Mouse (Mus musculus) 416B (cell line): Measurements from ENCODE around the gene Cald1.

ENCODE experiments used
- DNase-seq: peaks from one replicate; pipeline ENCODE4 v3.0.0; 2011; ENCODE audit warnings: low read depth

Gene Cald1

DNA sequence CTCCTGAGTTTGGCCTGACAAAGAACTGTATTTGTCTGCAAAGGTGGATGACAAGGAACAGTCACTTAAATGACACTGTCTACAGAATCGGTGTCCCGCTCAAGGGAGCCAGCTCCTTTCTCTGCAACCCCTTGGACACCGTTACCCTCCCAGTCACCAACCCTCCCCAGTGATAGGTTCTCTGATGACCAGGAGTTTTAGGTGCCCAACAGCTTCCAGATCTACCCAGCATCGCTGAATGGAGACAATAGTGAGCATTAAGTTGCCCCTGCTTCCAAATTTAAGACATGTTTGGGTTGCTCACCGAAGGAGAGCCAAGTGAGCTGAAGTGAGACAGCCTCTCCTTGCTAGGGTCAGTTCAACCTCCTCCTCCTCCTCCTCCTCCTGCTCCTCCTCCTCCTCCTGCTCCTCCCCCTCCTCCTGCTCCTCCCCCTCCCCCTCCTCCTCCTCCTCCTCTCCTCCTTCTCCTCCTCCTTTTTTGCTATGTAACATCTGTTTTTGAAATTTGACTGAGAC is 70.5 kb downstream of the Cald1 start:
- no peak for DNase-seq

DNA sequence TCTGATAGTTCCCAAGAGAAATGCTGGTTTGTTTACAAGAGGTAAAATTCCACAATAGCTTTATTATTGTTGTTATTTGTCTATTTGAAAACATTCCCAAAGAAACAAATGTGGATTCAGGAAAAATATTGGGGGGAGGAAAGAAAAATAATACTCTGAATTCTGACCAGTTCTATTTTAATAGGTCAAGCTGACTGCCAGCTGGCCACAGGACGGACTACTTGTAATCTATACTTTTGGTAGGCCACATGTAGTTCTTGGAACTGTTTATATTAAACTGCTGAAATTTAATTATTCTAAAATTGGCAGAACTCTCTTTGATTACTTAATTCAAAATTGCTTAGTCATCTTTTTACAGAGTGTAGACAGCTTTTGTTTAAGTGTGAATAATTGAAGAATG is 73.1 kb downstream of the Cald1 start:
- no peak for DNase-seq

DNA sequence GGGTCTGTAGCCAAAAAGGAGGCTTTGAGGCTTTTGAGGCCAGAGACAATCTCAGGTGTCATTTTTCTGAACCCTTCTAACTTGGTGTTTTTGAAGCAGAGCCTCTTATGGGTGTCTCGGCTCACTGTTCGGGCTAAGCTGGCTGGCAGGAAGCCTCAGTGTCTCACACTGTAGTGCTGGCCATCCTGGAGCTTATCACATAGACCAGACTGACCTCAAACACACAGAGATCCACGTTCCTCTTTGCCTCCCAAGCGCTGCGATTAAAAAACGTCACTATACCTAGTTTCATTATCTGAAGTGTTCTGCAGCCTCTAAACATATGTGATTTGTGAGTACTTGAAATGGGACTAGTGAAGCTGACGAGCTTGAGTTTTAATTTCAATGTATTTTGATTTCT is 76.1 kb downstream of the Cald1 start:
- peak; percentile 82 for DNase-seq

DNA sequence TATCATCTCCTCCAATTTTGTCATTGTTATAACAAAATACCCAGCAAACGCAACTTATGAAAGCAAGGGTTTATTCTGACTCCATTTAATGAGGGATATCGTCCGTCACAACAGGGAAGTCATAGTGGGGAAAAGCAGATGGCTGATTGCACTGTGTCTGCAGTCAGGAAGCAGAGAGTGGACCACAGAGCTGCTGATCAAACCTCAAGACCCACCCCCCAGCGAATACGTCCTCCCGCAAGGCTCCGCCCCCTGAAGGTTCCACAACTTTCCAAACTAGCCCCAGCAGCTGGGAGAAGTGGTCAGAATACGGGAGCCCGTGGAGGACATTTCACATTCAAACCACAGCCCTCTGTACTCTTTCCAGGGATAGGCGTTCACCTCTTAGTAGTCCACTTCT is 76.6 kb downstream of the Cald1 start:
- peak; percentile 89 for DNase-seq

DNA sequence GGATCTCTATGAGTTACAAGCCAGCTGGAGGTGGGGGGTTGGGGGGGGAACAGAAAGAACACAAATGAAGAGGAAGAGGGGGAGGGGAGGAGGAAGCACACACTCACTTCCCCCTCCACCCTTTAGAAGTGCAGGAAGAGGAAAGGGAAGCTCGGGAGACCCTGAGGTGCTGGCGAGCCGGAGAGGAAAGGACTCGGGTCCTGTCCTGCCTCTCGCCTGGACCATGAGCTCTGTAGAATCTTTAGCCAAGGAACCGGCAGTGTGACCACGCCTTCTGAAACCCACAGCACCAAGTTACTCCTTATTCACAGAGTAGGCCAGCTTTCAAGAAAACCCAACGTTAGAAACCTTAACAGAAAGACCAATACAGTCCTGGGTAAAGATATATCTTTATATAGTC is 83.8 kb downstream of the Cald1 start:
- DNase-seq: no peak

DNA sequence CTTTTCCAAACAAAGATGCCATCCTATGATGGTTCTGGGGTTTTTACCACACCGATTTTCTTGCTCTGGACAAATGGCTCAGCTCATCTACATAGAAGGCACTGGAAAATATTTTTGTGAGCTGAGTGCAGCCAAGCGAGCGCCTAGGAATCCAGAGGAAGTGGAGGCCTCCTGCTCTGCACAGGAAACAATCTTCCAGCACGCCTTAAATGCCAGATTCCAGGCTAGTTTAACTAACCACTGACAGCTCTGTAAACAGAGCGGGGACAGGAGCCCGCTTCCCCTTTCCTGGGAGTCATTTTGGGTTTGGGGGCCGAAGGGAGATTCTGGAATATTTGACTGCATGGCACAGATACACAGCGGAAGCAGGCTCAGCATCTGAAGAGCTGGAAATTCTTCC is 86.6 kb downstream of the Cald1 start:
- DNase-seq: no peak

DNA sequence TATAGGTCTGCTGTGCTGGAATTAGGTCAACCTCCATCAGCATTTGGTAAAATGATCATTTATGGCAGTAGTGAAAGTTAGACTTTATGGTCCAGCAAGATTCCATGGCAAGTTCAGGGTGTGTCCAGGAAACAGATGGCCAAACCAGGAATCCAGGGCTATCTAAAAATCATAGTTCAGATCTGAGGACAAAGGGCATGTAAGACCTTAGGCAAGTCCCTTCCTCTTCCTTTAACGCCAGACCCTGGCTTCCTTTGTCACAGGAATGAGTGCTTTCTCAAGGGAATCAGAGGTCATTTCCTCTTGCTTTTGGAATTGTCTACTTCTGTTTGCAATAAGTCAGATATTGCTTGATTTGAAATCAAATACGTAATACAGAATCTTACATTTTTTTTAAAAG is 90.7 kb downstream of the Cald1 start:
- no peak for DNase-seq

DNA sequence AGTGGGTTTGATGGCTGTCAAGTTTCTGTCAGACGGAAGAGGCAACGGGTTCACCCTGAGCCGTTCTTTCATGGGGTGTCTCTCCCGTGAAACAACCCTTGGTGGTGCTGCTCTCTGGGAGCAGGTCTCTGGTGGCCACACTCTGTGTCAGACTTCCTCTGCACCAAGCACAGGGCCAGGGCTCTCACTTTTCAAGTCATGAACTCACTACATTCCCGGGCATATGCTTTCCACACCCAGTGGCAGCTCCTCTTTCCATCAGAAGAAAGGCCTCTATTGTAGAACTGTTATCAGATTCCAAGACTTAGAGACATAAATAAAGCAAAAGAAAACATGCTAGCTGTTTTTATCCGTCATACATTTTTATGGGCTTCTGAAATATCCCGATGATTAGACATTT is 93.1 kb downstream of the Cald1 start:
- no peak for DNase-seq

DNA sequence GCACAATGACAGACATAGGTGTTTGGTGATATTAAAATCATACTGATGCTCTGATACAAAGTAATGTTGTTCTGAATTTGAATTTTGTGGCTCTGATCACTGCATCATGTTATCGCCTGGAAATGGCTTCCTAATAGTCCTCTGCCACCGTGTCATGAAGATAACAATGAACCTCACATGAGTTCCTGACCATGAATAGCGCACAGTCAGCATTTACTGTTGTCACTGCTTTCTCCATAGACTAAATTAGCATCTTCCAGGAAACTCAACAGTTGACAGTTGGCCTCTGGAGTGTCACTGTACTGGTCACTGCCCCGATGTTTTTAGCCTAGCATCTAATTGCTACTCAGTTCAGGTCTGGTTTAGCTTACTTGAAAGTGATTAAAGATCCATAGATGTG is 95.8 kb downstream of the Cald1 start:
- DNase-seq: no peak

DNA sequence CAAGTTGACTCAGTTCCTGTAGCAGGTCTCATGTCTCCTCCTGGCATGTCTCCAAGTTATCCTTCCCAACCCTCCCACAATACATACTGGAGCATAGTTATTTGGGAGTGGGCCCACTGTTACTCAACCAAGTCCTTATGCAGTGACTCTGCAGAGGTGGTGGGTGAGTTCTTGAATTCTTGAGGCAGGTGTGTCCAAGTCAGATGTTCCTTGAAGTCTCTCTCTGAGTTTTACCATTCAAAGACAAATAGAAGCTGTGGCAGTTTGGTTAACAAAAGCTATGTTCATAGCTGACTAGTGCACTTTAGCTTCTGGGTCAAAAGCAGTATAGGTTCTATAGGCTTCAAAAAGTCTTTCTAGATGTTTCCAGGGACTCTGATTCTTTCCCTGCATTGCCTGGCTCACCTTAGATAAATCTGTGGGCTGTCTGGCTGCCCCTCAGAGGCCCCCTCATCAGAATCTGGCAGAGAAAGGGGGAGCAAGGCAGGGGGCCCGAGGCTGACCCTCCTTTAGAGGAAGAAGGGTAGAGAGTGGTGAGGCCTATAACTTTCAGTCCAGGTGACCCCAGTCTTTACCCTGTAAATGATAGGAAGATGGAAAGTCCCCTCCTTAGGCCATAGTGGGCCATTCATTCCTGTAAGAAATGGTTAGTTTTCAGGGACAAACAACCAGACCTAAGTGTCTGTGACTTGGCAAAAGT is 105.3 kb downstream of the Cald1 start:
- DNase-seq: no peak

DNA sequence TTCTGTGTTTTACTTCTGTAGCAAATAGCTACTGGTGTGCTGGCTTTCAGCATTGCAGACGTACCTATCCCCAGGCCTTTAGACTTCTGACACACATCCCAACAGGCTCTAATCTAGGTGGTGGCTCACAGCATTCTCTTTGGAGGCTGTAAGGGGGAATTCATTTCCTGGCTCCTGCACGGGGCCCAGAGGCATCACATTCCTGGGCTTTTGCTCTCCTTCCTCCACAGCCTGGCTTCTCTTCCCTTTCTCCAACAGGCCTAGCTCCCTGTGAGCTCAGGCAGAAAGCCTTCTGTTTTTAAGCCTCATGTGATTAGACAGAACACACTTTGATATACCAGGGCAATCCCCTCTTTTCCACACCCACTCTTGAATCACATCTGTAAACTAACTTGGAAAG is 109.2 kb downstream of the Cald1 start:
- no peak for DNase-seq

DNA sequence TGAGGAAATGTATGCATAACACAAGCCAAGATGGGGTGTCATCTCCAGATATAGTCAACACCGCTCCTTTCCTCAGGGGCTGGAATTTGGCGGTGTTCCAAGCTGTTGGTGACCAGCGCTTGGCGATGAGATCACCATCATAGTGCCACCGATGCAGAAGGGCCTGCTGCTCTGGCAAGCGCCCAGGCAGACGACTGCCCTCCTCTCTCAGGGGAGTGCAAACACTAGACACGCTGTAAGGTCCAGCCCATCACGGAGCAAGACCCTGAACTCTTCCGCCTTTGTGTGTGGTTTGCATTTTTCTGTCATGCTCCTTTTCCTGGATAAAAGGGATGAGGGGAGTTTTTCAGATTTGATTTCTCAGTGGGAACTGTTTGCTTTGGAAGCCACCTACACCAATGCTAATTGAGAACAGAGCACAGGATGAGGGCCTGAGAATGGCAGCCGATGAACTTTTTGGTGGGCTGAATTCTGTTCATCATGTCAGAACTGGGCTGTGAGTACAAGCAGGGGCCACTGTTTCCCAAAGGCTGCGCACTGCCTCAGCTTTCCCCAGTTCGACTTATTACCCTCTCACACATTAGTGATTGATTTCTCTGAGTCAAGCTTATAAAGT is 110.5 kb downstream of the Cald1 start:
- DNase-seq: peak; percentile 43

DNA sequence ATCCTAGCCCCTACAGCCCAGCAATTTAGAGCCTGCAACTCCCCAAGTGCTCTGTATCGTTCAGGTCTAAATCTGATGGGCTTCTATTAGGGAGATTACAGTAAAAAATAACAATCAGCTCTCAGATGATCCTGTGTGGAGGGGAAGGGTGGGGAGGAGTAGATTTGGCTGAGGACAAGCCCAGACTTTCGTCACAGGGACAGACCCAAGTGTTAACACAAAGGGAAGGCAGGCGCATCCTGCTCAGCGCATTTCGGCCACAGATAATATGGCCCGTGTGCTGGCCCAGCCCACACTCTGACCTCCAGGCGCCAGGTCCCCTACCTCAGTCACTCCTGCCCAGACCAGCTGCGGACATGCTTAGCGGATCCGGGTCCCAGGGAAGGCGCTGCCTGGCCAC is 111.0 kb downstream of the Cald1 start:
- DNase-seq: peak; percentile 4

DNA sequence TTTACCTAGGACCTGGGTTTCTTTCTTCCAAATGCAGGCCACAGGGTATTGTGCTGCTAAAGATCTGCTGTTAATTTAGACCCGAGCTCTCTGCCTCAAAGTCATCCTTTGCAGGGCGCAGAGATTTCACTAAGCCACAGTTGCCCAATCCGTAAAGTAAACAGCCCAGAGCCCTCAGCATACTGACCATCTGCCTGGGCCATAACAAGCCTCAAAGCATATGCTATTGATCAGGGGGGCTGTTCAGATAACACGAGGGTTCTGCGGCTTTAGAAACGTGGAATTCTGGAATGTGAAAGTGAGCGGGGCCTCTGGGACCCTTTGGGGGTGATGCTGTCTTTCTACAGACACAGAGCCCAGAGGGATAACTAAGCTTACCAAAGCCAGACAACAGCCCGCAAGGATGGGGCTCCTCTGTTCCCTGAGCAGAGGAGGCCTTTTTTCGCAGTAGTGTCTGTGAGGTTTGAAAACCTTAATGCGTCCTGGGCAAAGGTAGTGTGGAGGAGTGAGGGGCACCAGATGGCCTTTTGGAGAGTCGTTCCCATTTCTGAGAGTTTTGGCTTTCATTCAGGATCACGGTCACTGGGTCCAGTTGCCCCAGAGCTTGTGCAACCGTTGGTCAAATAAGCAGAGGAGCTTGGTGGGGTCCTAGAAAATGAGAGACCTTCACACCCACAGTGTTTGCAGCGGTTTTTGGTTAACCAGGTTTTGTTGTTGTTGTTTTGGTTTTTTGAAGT is 111.8 kb downstream of the Cald1 start:
- no peak for DNase-seq

DNA sequence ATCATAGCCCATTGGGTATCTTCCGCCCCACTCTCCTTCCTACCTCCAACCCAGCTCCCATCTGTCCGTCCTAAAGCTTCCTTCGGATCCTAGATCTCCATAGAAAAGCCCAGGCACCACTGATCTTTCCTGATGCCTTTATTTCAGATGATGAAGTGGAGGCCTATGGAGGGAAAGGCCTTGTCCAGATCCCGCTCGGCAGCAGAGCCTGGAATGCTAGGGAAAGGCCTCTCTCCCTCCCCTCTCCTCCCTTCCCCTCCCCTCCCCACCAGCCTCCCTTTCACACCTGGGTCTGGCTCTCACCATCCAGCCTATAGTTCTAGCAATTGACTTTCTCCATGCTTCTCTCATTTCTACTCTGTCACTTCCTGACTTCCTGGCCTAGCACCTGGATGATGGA is 112.5 kb downstream of the Cald1 start:
- DNase-seq: no peak

DNA sequence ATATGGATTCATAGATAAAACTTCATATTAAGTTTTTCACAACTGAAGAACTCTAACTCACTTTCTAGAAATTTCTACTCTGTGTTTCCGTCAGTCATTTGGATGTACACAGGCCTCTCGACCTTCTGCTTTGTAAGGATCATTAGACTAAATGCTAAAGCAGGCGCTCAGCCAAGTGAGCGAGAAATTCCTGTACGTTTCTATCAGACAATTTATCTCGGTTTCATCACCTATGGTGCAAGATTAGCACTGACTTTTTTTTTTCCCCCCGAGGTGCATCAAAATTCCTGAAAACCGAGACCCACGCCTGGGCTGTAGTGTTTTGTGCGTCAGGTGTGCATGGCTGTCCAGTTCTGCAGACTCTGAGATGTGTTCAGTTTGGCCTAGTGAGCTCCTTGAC is 113.3 kb downstream of the Cald1 start:
- DNase-seq: no peak

DNA sequence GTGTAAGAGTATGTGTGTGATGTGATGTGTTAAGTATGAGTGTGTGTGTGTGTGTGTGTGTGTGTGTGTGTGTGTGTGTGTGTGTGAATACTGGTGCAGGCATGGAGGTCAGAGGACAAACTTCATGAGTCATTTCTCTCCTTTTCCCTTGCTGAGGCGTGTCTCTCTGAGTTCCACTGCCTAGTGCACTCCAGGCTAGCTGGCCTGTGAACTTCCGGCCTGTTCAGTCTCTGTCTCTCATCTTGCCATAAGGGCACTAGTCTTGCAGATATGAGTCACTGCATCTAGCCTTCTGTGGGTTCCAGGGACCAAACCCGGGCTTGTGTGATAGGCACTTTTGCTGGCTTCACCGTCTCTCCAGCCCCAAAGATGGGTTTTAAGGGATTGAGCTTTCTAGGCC is 114.9 kb downstream of the Cald1 start:
- DNase-seq: peak; percentile 77

DNA sequence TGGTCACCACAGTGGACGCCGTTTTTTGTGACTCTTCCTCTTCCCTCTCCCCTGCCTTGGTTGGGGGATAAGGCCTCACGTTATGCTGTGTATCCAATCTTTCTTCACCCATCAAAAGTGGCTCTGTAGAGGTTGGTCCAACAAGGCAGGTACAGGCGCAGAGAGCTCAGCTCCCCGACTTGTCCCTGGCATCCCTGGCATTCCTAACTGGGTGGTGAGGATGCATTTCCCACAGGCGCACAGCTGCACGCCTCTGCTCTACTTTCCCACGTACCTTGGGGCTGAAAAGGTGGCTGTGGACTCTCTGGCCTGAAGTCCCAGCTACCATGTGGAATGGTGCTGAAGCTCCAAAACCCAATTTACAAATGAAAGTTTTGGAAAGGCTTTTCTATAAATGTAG is 115.5 kb downstream of the Cald1 start:
- DNase-seq: no peak

DNA sequence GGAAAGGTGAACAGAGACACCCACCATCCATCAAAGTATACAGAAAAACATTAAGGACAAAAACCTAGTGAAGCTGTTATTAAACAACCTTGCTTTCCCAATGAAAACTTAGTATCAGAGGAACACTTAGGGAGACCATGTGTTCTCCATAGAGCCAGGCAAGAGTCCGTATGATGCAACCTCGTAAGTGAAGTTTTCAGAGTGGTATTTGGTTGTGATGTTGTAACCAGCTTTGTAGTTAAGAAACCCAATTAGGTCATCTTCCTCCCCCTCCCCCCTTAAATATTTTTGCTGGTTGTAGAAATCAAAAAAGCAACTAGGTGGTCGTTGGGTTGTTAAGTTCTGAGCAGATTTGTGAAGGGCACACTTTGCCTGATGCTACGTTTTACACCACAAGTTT is 116.3 kb downstream of the Cald1 start:
- DNase-seq: peak; percentile 62

DNA sequence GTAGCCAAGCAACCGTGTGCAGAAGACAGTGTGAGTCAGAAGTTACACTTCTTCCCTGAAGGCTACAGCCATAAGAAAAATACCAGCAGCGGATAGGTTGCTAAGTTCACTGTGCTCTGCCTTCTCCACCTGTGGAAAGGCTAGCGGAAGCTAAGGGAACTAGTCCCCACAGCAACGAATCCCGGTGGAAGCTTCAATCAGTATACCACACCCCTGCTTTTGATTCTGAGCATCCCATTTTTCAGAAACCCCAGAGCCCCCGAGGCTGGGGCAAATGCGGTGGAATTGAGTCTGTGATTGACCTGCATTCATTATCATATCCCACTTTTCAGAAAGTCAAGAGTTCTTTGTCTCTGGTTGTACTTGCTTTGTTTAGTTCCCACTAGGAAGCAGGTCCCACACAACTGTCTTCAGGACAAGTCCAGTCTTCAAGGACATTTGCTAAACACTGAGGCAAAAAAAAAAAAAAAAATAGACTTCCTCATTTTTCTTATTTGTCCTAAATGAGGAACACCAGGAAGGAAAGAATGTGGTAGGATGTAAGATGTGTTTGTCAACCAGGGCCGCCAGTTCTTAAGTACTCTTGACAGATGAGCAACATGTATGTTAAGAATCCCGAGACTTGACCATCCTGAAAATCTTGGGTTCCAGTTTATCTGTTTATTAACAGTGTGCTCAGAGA is 118.0 kb downstream of the Cald1 start:
- peak; percentile 40 for DNase-seq

DNA sequence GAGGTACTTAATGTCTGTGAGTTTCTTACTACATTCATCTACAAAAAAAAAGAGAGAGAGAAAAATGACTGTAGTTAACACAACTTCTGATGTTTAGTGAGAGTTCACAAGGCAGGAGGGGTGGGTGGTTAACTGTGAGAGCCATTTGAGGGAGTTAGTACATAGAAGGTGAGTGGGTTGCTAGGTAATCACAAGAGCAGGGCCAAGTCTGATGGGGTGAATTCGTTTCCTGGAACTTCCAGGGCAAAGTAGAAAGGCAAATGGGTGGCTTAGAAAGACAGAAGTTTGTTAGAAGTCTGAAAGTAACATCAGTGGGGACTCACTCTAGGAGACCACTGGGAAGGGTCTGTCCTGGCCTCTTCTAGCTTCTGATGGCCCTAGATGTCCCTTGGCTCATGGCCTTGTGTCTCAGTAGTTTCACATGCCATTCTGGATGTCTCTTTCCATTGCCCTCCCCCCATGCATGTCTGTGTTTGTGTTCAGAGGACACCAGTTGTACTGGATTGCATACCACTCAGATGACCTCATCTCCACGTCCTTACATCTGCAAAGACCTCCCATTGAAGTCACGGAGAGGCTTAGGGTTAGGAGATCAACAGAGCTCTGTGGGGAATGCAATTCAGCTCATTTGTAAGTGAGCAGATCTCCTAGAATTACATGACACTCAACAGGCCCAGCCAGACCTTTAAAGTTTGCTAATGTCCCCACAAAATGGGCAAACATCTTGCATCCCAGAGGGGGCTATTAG is 118.8 kb downstream of the Cald1 start:
- DNase-seq: no peak

DNA sequence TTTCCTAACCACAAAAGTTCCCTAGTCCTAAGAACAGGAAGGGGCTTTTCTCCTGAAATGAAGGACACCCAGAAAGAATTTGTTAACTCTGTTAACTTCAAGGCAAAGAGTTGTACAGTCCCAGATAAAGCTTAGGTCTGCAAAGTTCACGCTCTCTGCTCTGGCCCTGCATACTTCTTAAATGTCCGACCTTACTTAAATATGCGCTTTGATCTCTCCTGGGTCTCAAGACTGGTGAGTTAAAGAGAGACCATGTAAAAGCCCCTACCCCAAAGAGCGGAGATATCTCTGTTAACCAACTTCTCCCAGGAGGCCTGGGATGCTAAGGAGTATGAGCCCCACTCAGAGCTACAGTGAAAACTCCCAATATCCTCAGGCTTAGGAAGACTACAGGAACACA is 119.4 kb downstream of the Cald1 start:
- no peak for DNase-seq
